Mouse (Mus musculus): Measurements from ENCODE around the gene Rnf39.
A peak's percentile ranks its signal among the peaks of the same experiment; 100 is the strongest.

- TF ChIP-seq POLR2A (IDR thresholded peaks at IDR 0.05; ENCODE audit: insufficient read length, low read depth) (peak; percentile 28), MAX (IDR thresholded peaks at IDR 0.05; ENCODE audit: low read depth) (no peak), E2F4 (IDR thresholded peaks at IDR 0.05; ENCODE audit: insufficient read depth) (no peak), CEBPB (IDR thresholded peaks at IDR 0.05; ENCODE audit: insufficient read depth, poor library complexity, severe bottlenecking) (no peak), POLR2AphosphoS2 (IDR thresholded peaks at IDR 0.05; ENCODE audit: insufficient read length, low read depth) (peak; percentile 82)
Observed at GRCm38 (mm10) chr17:36947051-36947819, 4.5 kb downstream of the Rnf39 start.

Data from myocyte (in vitro differentiated cells).